Mouse (Mus musculus): Measurements from ENCODE around the gene Rnps1. TPM values are rescaled to one million over a fixed set of nuclear protein-coding genes. Genes with fewer than 3 reads are reported as not detected.
A peak's percentile ranks its signal among the peaks of the same experiment; 100 is the strongest.

The Rnps1 gene
- polyA plus RNA-seq (2012; rRNA removed), result 83.2 and 101 TPM in 2 replicates

DNA sequence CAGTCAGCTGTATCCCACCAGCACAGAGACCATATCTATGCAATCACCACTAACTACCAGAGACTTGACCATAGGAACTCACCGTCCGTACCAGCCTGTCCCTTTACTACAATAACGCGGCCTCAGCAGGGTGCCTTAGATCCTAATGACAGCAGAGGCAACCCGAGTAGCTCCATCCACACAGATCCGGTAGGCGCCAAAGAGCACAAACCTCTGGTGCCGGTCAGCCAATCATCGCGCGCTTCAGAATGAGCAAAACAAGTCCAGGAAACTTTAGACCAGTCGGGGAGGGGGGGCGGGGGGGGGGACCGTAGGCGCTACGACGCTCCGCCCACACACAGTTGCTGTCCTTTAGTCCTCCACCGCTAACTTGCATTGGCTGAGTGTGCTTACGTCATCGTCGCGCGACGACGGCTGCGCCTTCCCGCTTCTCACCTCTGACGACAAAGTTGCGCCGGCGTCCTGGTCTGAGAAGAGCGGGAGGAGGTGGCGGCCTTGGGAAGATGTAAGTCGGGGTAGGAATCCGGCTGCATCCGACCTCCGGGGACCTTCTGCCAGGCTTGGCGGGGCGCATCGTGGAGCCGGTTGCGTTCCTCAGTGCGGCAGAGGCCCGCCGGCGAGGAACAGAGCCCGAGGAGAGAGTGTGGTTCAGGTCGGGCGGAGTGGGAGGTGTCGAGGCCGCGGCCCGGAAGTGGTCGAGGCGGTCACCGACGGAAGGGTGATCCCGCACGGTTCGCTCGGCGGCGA lies at the start of gene Rnps1:
Rnps1 (plus strand) TSS at position 336 of the 747 bp plus-strand sequence.
- peak within 1 kb of the TSS; percentile 80 for H3K4me3 ChIP-seq (replicated peaks; ENCODE audit: extremely low read depth, low read depth, low read length)
- TF ChIP-seq CTCF (IDR thresholded peaks at IDR 0.05; ENCODE audit: insufficient read depth, low read length) (no peak), POLR2A (IDR thresholded peaks at IDR 0.05; ENCODE audit: borderline replicate concordance, extremely low read depth, low read depth, low read length) (peak; percentile 90)
- DNase-seq, result peak; percentile 91
- peaks cover 10% of the 10 kb centered on the region for H3K4me1 ChIP-seq (ENCODE audit: control insufficient read depth, insufficient read depth, low read length)
- under 1% methylated on average over 64 of the region's 64 CpGs for WGBS

DNA sequence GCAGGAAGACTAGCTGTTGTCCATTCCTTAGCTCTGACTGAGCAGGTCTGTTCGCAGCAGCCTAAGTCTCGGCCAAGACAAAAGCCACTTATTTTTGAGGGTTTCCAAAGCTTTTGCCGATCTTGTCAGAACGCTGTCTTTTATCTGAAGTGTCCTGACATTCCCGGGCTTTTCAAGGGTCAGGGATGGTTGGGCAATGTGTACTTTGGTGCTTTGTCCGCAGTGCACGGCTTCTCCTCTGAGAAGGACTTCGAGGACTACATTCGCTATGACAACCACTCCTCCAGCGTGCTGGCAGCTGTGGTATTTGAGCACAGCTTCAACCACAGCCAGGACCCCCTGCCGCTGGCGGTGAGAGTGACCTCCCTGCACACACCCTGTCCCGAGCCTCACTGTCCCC lies 48.5 kb upstream of the Rnps1 start:
- DNase-seq, result no peak
- H3K4me3 ChIP-seq (replicated peaks; ENCODE audit: extremely low read depth, low read depth, low read length), result no peak overlapping the region
- peaks cover 10% of the 10 kb centered on the region for H3K4me1 ChIP-seq (ENCODE audit: control insufficient read depth, insufficient read depth, low read length)
- WGBS, result 50% methylated on average over 13 of the region's 13 CpGs
- TF ChIP-seq POLR2A (IDR thresholded peaks at IDR 0.05; ENCODE audit: borderline replicate concordance, extremely low read depth, low read depth, low read length) (no peak), CTCF (IDR thresholded peaks at IDR 0.05; ENCODE audit: insufficient read depth, low read length) (no peak)

DNA sequence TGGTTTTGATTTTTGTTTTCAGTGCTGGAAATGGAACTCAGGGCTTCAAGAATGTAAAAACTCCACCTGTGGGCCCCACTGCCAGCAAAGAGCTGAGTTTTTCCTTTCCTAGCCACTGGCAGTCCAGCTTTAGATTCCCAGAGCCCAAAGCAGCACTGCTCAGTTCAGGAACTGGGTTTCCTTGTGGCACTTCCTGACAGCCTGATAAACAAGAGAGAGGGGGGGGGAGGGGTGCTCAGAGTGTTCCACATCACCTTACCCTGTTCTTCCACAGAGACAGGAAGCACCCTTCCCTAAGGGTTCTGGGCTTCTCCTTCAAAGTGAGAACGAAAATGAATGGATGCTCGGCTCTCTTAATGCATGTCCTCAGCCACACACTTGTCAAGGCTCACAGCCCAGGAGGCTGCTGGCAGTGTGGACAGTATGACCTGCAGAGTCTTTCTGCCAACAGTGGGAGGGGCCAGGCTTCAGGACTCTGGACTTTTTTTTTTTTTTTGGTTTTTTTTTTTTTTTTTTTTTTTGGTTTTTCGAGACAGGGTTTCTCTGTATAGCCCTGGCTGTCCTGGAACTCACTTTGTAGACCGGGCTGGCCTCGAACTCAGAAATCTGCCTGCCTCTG lies 39.2 kb upstream of the Rnps1 start:
- Histone ChIP-seq H3K4me1 (ENCODE audit: control insufficient read depth, insufficient read depth, low read length) (peaks cover 9% of the 10 kb centered on the region), H3K4me3 (replicated peaks; ENCODE audit: extremely low read depth, low read depth, low read length) (no peak overlapping the region)
- DNase-seq, result no peak
- TF ChIP-seq POLR2A (IDR thresholded peaks at IDR 0.05; ENCODE audit: borderline replicate concordance, extremely low read depth, low read depth, low read length), result no peak
- TF ChIP-seq CTCF (IDR thresholded peaks at IDR 0.05; ENCODE audit: insufficient read depth, low read length), result no peak
- 55% methylated on average over 5 of the region's 5 CpGs for WGBS

DNA sequence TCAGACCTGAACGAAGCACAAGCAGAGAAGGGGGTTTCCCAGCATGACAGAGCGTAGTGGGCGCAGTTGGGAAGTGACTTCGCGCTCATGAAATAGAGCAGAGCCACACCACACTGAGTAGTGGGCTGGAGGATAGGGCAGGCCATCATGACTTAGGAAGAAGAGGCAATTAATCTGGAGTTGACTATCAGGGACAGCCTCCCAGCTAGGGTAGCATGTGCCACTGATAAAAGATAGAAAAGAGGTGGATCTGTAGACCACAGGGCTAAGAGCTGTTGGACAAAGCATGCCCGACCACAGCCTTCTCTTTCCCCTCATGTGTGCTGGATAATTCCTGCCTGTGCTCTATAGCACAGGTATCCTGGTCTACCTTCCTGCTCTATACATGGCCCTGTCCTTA lies 38.5 kb upstream of the Rnps1 start:
- peaks cover 9% of the 10 kb centered on the region for H3K4me1 ChIP-seq (ENCODE audit: control insufficient read depth, insufficient read depth, low read length)
- 91% methylated on average over 6 of the region's 6 CpGs for WGBS
- DNase-seq, result no peak
- no peak overlapping the region for H3K4me3 ChIP-seq (replicated peaks; ENCODE audit: extremely low read depth, low read depth, low read length)
- TF ChIP-seq CTCF (IDR thresholded peaks at IDR 0.05; ENCODE audit: insufficient read depth, low read length), result no peak
- TF ChIP-seq POLR2A (IDR thresholded peaks at IDR 0.05; ENCODE audit: borderline replicate concordance, extremely low read depth, low read depth, low read length), result no peak

DNA sequence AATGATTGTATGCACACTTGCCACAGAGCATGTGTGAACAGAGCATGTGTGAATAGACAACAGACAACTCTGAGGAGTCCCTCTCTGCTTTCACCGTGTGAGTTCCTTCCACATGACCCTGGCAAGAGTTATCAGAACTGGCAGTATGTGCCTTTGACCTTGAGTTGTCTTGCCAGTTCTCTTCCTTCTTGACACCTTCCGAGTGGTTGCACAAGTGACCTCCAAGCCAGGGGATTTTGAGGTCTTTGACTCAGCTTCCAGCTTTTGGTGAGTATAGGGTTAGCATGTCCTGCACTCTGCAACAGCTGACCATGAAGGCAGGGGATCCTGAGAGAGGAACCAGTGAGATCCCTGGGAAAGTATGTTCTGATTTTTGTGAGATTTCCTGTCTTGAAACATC lies 35.9 kb upstream of the Rnps1 start:
- 65% methylated on average over 2 of the region's 2 CpGs for WGBS
- TF ChIP-seq POLR2A (IDR thresholded peaks at IDR 0.05; ENCODE audit: borderline replicate concordance, extremely low read depth, low read depth, low read length), result no peak
- no peak for TF ChIP-seq CTCF (IDR thresholded peaks at IDR 0.05; ENCODE audit: insufficient read depth, low read length)
- DNase-seq, result no peak
- H3K4me1 ChIP-seq (ENCODE audit: control insufficient read depth, insufficient read depth, low read length), result peaks cover 9% of the 10 kb centered on the region
- no peak overlapping the region for H3K4me3 ChIP-seq (replicated peaks; ENCODE audit: extremely low read depth, low read depth, low read length)

DNA sequence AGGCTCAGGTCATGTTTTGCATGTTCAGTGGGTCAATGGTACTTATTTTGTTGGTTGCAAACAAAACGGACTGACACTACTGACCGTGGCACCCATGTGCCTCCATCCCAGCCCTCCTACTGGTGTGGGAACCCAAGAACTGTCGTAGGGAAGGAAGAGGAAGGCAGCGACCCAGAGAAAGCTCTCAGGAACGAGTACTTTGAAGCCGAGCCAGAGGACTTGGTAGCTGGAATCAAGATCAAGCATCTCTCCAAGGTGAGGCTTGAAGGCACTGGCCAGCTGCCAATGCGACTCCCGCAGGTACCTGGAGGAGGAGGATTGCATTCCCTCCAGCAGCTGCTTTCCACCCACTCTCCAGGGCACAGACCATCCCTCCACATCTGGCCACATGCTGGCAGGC lies 30.6 kb upstream of the Rnps1 start:
- 67% methylated on average over 8 of the region's 8 CpGs for WGBS
- Histone ChIP-seq H3K4me1 (ENCODE audit: control insufficient read depth, insufficient read depth, low read length) (no peaks in the 10 kb centered on the region), H3K4me3 (replicated peaks; ENCODE audit: extremely low read depth, low read depth, low read length) (no peak overlapping the region)
- peak; percentile 57 for DNase-seq
- TF ChIP-seq POLR2A (IDR thresholded peaks at IDR 0.05; ENCODE audit: borderline replicate concordance, extremely low read depth, low read depth, low read length), result no peak
- no peak for TF ChIP-seq CTCF (IDR thresholded peaks at IDR 0.05; ENCODE audit: insufficient read depth, low read length)

DNA sequence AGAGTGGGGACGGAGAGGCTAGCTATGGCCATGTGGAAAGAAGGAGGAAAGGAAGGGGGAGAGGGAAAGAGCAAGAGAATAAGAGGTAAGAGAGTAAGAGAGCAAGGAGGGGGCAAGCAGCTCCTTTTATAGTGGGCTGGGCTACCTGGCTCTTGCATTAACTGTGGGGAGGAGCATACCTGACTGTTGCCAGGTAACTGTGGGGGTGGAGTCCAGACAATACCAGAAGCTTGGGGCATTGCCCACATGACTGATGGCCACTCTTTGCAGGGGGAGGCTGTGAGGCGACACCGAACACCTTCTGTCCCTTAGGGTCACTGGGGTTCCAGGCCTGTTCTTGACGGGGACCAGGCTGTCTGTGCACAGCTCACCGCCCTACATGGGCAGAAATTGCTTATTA lies 25.7 kb upstream of the Rnps1 start:
- DNase-seq, result no peak
- WGBS, result 85% methylated on average over 5 of the region's 5 CpGs
- H3K4me3 ChIP-seq (replicated peaks; ENCODE audit: extremely low read depth, low read depth, low read length), result no peak overlapping the region
- H3K4me1 ChIP-seq (ENCODE audit: control insufficient read depth, insufficient read depth, low read length), result no peaks in the 10 kb centered on the region
- TF ChIP-seq POLR2A (IDR thresholded peaks at IDR 0.05; ENCODE audit: borderline replicate concordance, extremely low read depth, low read depth, low read length) (no peak), CTCF (IDR thresholded peaks at IDR 0.05; ENCODE audit: insufficient read depth, low read length) (no peak)

DNA sequence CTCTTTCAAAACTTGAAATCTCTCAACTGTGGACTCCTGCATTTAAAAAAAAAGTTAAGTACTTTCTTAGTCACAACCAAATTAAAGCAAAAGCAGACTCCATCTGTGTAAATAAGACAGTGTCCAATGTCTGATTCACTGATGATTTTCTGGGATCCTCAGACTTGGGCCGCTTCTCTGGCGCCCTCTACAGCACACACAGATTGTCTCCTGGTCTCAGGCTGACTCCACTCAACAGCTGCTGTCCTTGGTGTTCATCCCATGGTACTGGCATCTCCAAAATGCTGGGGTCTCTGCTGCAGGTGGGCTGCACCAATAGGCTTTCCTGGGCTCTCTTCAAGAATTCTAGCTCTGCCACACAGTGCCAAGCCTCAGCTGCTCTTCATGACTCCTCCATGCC lies 24.5 kb upstream of the Rnps1 start:
- 14% methylated on average over 2 of the region's 2 CpGs for WGBS
- TF ChIP-seq CTCF (IDR thresholded peaks at IDR 0.05; ENCODE audit: insufficient read depth, low read length), result peak; percentile 78
- no peak for TF ChIP-seq POLR2A (IDR thresholded peaks at IDR 0.05; ENCODE audit: borderline replicate concordance, extremely low read depth, low read depth, low read length)
- H3K4me3 ChIP-seq (replicated peaks; ENCODE audit: extremely low read depth, low read depth, low read length), result no peak overlapping the region
- DNase-seq, result no peak
- no peaks in the 10 kb centered on the region for H3K4me1 ChIP-seq (ENCODE audit: control insufficient read depth, insufficient read depth, low read length)

DNA sequence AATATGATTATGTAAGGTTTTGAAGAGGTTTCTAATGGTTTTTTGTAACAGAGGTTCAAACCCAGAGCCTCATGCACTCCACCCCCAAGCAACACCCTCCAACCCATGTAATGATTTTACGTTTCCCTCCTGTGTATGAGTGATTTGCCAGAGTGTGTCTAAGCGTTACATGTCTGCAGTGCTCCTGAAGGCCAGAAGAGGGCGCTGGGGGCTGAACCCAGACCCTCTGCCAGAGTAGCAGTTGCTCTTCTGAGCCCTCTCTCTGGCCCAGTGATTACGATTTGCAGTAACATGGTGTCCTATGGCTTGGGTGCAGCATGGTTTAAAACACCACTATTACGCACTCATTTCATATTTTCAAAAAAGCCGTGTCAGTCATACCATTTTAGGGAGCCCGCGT lies 23.2 kb upstream of the Rnps1 start:
- H3K4me3 ChIP-seq (replicated peaks; ENCODE audit: extremely low read depth, low read depth, low read length), result no peak overlapping the region
- no peak for DNase-seq
- H3K4me1 ChIP-seq (ENCODE audit: control insufficient read depth, insufficient read depth, low read length), result no peaks in the 10 kb centered on the region
- TF ChIP-seq POLR2A (IDR thresholded peaks at IDR 0.05; ENCODE audit: borderline replicate concordance, extremely low read depth, low read depth, low read length) (no peak), CTCF (IDR thresholded peaks at IDR 0.05; ENCODE audit: insufficient read depth, low read length) (peak; percentile 59)
- WGBS, result 69% methylated on average over 8 of the region's 8 CpGs

DNA sequence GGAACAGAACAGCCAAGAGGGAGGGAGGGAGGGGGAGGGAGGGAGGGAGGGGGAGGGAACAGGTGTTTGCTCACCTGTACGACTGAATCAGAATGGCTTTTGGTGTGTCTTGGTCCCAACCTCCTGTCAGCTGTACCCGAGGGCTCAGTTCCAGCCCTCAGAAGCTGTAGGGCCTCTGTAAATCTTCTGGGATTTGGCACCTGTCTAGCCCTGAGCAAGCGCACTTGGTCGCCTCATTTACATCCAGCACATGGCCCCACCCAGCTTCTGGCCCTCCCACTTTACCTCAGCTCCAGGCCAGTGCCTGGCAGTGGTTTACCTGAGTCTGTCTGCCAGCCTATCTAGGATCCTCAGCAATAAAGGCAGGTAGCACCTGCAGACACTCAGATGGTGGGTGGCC lies 20.8 kb upstream of the Rnps1 start:
- Histone ChIP-seq H3K4me1 (ENCODE audit: control insufficient read depth, insufficient read depth, low read length) (no peaks in the 10 kb centered on the region), H3K4me3 (replicated peaks; ENCODE audit: extremely low read depth, low read depth, low read length) (no peak overlapping the region)
- DNase-seq, result no peak
- 48% methylated on average over 4 of the region's 4 CpGs for WGBS
- no peak for TF ChIP-seq CTCF (IDR thresholded peaks at IDR 0.05; ENCODE audit: insufficient read depth, low read length)
- no peak for TF ChIP-seq POLR2A (IDR thresholded peaks at IDR 0.05; ENCODE audit: borderline replicate concordance, extremely low read depth, low read depth, low read length)

Data from lung, adult 2 months (tissue).